Mouse (Mus musculus) cerebral cortex, adult 2 months (tissue): ENCODE data around the gene Ttll12.

ENCODE experiments used
- WGBS: fragments of 180-500 bp; shearing (Covaris S2); methylation state at CpG from one replicate; pipeline ENCODE4 v1.1.7; 2018; 5-methylcytosine and 5-hydroxymethylcytosine counted together

The Ttll12 gene

DNA sequence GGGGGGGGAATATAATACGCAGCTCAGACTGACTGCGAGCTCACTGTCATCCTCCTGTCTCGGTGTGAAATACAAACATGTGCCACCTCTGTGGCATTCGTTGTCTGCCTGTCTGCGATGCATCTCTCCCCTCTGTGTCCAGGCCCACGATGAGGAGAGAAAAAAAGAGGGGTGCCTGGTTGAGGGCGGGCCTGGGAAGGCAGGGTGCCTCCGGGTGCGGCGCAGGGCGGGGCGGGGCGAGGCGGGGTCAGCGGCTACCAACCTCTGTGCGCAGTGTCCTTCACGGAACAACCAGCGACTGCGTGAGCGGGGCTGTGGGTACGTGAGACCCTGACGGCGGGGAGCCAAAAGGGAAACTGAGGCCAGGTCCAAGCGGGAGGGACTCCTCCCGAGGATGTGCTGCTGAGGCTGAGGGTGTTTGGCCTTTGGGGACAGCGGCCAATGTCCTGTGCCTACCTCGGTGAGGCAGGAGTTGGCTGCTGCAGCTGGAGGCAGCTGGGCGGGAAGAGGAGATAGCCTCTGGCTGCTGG, 31.6 kb downstream of the Ttll12 start, which contains the start of the genes Tspo and Mcat:
Gene Tspo (plus strand): TSS at position 266 of the 530 bp plus-strand sequence.
Gene Mcat (minus strand): TSS at position 461 of the 530 bp plus-strand sequence.
- WGBS, result 6% methylated on average over 28 of the region's 28 CpGs

- WGBS, result 53% methylated on average over 15 of the region's 15 CpGs
These were observed 32.2 kb downstream of the Ttll12 start for GRCm38 (mm10) chr15:83562626-83563270.

DNA sequence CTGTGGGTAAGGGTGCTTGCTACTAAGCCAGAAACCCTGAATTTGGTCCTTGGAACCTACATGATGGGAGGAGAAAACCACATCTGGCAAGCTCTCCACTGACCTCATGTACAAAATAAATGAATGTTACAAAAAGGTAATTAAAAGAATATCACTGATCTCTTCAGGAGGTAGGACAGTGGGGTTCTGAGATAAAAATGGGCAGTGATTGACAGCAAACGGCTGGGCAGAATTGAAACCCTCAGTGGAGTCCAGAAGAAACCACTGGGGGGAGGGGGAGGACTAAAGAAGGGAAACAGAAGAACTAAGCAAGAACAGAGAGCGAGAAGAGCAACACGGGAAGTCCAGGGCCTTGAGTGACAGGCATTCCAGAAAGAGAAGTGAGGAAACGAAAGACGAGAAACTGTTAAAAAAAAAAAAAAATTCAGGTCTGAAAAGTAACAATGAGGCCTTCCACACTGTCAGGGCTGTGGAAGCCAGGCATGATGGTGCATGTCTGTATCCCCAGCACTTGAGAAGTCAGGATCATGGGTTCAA, 33.9 kb downstream of the Ttll12 start:
- 61% methylated on average over 5 of the region's 5 CpGs for WGBS

DNA sequence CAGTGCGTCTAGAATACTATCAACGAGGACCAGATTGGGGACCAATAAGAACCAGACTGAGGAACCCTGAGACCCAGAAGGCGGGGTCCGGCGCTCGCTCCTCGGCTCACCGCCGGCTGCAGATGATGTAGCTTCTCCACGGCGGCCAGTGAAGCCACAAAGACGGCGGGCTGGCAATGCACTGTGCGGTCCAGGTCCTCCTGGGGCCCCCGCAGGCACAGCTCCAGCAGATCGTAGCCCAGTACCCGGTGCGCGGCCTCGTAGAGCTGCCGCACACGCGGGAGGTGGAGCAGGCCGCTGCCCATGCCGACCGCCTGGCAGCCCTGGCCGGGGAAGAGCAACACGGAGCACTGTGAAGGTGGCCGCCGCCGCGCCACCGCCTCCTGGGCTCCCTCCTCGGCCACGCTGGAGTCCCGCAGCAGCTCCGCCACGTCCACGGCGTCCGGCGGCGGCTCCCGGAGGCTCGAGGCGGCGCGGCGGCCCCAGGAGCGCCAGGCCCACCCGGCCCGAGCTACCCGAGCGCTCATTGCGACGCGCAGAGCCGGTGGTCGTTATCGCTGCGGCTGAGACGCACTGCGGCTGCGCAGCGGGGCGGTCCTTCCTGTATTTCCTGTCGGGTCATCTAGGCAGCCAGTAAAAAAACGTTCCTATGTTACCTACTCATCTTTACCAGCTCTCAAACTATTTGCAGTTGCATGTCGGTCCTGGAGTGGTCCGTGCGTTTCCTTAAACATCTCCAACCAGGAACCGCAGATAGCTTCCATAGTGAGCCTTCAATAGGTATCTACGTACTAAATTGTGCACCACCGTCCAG, 39.6 kb downstream of the Ttll12 start:
- under 1% methylated on average over 73 of the region's 74 CpGs for WGBS

GRCm38 (mm10) chr15:83550137-83550536, 44.8 kb downstream of the Ttll12 start:
- 84% methylated on average over 2 of the region's 2 CpGs for WGBS

GRCm38 (mm10) chr15:83547144-83547543, 47.8 kb downstream of the Ttll12 start:
- 93% methylated on average over 8 of the region's 8 CpGs for WGBS

DNA sequence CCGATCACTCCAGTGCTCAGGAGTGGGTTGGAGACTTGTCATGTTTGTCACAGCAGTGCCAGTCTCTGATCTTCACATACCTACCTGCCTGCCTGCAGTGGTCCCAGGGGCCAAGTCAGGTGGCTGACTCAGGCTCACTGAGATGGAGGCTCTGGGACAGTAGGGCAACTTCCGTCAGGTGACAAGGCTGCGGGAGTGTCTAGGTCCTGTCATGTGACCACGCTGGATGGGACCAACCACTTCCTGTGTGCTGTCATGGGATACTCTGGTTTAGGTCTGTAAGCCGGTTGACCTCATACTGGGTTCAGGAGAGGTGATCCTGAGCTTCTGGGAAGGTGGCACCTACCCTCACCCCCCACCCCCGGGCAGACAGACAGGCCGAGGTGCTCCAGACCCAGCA, 48.9 kb downstream of the Ttll12 start:
- WGBS, result 93% methylated on average over 7 of the region's 7 CpGs

DNA sequence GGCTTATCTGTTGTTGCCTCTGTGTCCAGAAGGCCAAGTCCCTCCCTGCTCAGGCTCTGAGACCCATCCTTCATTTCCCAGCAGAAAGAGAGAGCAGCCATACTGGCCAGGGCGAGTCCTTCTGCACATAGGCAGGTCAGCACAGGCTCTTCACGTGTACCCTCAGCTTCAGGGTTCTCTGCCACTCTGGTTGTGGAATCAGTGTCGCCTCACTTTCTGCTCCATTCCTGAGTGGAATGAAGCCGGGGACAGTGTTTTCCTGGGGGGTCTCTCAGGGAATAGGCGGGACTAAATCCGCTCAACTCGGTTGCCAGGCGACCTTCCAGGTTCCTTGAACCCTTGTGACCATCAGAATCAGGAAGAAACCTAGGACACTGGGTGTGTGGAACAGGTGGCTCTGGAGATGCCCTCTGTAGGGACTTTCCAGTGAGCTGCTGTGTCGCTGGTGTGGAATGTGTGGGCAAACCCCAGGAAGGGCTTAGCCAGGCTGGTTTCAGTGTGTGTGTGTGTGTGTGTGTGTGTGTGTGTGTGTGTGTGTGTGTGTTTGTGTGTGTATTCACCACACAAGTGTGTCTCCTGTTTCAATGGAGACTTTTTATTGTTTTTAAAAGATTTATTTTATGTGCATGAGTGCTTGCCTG, 53.2 kb downstream of the Ttll12 start:
- WGBS, result 89% methylated on average over 9 of the region's 9 CpGs

GRCm38 (mm10) chr15:83539905-83540304, 55.1 kb downstream of the Ttll12 start:
- 66% methylated on average over 4 of the region's 4 CpGs for WGBS

DNA sequence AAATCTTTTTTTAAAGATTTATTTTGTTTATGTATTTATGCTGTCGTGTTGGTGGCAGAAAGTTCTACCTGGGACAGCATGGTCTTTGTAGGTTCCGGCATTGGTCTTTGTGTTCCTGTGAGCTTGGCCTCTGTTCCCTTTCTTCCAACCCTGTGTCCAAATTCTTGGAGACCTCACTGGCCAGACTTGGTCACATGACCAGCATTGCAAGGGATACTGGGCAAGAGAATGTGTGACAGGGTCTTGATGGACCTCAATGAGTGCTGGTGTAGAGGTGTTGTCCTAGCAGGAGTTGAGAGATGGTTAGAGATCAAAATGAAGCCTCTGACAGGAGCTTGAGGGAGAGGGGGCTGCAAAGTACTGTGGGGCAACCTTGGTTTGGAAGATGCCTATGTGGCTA, 56.1 kb downstream of the Ttll12 start:
- 97% methylated on average over 2 of the region's 2 CpGs for WGBS

- 73% methylated on average over 6 of the region's 6 CpGs for WGBS
These were observed 59.1 kb downstream of the Ttll12 start for GRCm38 (mm10) chr15:83535890-83536231.

GRCm38 (mm10) chr15:83534960-83535889, 59.7 kb downstream of the Ttll12 start:
- 68% methylated on average over 17 of the region's 17 CpGs for WGBS

DNA sequence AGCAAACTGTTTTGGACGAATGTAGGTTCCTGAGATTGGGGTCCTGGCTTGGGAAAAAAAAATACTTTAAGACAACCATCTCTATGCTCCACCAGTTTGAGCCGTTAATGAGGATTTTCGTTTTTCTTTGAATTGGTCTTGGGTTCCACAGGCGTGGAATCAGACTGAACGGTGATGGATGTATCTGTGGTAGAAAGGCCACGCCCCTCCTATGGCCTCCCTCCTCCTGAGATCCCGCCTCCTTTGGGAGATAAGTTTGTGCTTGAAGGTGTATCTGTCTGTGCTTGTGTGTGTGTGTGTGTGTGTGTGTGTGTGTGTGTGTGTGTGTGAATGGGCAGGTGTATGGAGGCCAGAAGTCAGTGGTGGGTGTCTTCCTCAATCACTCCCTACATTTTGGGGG, 62.4 kb downstream of the Ttll12 start:
- WGBS, result 83% methylated on average over 7 of the region's 7 CpGs

- WGBS, result 92% methylated on average over 4 of the region's 5 CpGs
These were observed 62.9 kb downstream of the Ttll12 start for GRCm38 (mm10) chr15:83531961-83532469.

GRCm38 (mm10) chr15:83530688-83531087, 64.3 kb downstream of the Ttll12 start:
- WGBS, result 90% methylated on average over 6 of the region's 6 CpGs

- WGBS, result 74% methylated on average over 9 of the region's 9 CpGs
These were observed 64.7 kb downstream of the Ttll12 start for GRCm38 (mm10) chr15:83530233-83530632.

- WGBS, result 82% methylated on average over 5 of the region's 5 CpGs
These were observed 65.2 kb downstream of the Ttll12 start for GRCm38 (mm10) chr15:83529765-83530164.

- WGBS, result 94% methylated on average over 4 of the region's 4 CpGs
These were observed 66.1 kb downstream of the Ttll12 start for GRCm38 (mm10) chr15:83528892-83529291.

DNA sequence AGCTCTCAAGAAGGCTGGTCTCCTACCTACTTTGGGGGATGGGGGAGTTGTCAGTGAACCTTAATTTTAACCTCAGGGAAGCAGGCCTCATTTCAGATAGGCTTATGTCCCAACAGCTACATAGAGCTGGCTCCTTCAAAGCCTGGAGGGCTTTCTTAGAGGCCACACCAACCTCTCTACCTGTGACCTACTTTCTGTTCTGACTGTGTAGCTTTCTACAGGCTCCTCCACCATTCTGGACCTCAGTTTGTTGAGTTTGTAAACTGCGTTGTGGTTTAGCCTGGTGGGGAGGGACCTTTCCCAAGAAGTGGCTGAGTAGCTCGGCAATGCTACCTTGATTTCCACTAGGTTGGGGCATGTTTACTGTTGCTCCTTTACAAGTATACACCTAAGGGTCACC, 67.2 kb downstream of the Ttll12 start:
- WGBS, result 93% methylated on average over 2 of the region's 2 CpGs

GRCm38 (mm10) chr15:83527092-83527437, 67.9 kb downstream of the Ttll12 start:
- WGBS, result 9% methylated on average over 26 of the region's 26 CpGs
